Mouse (Mus musculus) gastrocnemius, postnatal 36 days (tissue): Measurements from ENCODE around the gene Slc25a22. TPM values are rescaled to one million over a fixed set of nuclear protein-coding genes. Genes with fewer than 3 reads are reported as not detected.
"Not testable (repeated sequence)": the region's sequence is repeated elsewhere in the genome, so short reads cannot be mapped to it uniquely, and the experiment has no call there.

Experiments used
- DNase-seq, 2 experiments: peaks; one replicate each; pipeline ENCODE4 v3.0.0; 2022
- intact Hi-C: fragments of 180-260 bp; cut with DNase I; formaldehyde crosslinking; loops from one replicate; pipeline ENCODE4 v1.15.1; 2025
- total RNA-seq, 2 experiments: library from RNA; stranded (reverse); gene quantifications; 2 replicates each; pipeline ENCODE4 v1.2.3; 2021

The Slc25a22 gene
- total RNA-seq, 2 experiments from 2014 or later: 15.6 to 38.4 TPM

DNA sequence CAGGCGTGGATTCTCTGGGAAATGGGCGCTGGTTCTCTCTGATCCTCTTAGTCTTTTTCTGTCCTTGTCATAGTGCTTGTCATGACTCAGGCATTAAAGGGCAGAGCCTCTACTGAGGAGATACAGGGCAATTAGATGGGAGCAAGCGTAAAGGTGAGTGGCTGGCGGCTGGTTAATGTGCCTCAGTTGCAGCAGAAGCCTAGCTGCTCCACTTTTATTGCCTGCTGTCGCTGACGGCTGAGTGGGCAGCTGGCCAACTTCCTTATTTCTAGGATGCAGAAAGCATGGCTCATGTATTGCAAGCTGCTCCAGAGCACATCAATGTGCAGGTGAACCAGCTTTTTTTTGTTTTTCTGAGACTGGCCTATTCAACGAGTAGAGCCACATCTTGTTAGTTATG is 18.7 kb downstream of the Slc25a22 start:
- DNase-seq: peak in 1 of 2 experiments; percentile 7
- intact Hi-C loops: no loop called here

DNA sequence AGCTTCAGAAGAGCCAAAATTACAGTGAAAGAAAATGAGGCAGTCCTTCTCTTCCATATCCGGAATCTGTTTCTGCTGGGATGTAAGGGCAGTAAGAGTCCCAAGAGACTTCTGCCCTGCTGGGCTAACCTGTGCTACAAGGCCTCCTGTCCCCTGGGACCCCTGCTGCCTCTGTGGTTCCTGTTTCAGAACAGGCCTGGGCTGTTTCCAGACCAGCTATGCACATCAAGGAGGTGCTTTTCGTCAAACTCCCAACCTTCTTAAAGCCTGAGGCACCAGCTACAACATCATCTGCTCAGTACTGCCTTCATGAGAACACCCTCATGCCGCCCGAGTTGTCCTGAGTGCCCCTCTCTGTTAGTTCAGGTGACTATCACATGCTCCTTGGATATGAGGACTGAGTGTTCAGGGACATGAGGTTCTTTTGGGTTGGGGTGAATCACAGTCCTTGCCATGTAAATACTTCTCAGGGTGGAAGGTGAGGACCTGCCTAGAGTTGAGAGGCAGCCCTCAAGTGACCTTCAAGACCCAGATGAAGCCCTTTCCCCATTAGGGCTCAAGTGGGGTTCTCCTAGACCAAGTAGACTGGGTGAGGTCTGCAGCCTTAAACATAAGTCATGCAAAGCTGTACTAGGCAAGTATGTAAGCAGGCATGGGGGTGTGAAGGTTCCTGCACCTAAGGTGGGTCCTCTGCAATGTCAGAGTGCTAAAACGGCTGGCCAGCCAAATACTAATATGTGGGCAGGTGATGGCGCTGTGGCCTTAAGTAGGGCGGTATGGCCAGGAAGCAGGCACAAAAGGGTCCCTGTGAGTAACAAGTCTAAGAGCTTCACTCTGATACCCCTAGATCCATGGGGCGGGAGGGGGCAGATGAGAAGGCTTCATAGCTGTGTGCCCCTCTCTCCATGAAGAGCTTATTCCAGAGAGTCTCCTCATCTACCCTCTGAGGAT is 19.7 kb downstream of the Slc25a22 start:
- intact Hi-C loops: no loop called here

DNA sequence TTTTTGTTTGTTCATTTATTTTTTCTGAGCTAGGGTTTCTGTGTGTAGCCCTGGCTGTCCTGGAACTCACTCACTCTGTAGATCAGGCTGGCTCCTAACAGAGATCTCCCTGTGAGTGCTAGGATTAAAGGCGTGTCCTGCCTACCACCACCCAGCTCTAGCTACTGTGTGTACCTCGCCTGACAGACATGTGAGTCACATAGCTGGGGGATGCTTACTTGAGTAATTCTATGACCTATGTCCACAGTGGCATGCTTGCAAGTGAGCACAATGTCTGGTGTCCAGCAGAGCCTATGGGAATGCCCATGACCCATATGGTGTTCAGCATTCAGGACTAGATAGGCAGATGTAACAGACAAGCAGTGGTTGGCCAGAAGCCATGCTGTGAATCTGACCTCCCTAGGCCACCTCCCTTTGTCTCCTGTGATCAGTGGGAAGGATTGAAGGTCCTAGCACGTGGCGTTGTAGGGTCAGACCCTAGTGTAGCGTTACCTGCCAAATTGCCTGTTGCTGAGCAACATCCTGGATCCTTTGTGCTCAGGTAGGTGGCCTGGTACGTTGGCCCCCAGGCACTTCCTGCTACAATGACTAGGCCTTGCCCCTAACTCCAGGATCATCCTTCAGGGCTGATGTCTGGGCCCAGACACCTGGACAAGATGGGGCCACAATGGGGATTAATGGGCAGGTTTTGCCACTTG is 21.4 kb downstream of the Slc25a22 start:
- intact Hi-C loops: no loop called here
- DNase-seq: no peak

More for the DNA sequence above, 19.7 kb downstream of the Slc25a22 start:
- DNase-seq: no peak

DNA sequence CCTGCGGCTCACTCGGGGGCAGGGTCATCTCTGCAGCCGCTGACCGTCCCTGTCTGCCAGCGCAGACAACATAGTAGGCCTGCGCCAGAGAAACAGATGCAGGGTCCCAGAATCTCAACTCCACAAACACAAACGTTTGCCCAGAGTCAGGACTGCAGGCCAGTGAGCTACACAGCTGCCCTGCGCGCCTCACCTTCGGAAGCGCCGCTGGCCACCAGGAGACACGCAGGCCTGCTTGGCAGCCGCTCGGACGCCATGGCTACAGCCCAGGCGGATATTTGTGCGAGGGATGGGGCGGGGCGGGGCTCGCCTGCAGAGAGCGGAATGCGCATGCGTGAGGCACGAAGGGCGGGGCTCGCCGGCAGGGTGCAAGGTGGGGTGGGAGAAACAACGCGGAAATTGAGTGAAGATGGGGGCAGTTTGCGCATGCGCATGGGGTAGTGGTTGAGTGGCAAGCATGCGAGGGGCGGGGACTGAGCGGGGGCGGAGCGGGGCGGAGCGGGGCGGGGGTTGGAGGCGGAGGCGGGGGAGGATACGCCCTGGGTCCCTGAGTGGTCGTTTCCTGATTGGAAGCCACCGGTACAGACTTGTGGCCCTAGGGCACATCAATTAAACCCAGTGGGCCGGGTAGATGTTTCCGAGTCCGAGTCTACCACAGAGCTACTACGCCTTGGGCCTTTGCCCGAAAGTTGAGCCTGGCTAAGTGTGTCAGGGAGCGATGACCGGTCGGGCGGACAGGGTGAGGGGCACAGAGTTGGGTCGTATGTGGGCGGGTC is 23.7 kb downstream of the Slc25a22 start, which contains the start of gene Gatd1:
Gatd1 (minus strand) TSS at position 328 of the 776 bp plus-strand sequence.
- DNase-seq: peak; percentile 98 to 100
- intact Hi-C loops: no loop called here

DNA sequence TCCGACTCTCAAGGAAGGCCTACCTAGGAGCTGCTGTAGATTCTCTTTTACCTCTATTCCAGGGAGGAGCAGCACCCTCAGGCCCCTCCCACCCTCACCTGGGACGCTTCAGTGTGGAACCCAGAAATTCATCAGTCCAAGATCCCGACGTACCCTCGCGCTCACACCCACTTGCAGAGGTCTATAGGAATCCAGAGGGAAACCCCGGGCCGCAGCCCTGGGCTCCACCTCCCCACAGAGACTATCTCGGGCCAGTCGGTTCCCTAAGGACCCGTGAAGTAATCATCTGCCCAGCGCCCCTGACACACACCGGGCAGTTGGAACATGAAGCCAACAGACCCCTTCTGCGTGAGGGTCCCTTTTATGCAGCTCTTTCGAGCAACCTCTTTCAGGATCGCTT is 24.4 kb downstream of the Slc25a22 start:
- no peak for DNase-seq
- intact Hi-C loops: no loop called here

DNA sequence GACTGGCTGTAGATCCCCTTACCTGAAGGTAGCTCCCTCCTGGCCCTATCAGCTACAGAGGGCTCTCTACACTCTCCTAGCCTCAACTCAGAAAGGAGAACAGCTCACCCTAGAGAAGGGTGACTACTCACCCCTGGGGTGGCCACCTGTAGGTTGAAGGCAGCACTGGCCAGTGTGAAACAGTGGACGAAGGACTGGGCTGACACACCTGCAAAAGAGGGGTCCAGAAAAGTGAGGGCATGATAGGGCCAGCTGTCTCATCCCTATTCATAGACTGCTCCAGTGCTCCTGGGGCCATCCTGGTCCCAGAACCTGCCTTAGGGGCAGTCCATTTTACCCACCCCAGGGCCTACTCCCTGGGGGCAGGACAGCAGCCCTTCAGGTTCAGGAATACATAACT is 26.0 kb downstream of the Slc25a22 start:
- intact Hi-C loops: no loop called here
- DNase-seq: no peak

DNA sequence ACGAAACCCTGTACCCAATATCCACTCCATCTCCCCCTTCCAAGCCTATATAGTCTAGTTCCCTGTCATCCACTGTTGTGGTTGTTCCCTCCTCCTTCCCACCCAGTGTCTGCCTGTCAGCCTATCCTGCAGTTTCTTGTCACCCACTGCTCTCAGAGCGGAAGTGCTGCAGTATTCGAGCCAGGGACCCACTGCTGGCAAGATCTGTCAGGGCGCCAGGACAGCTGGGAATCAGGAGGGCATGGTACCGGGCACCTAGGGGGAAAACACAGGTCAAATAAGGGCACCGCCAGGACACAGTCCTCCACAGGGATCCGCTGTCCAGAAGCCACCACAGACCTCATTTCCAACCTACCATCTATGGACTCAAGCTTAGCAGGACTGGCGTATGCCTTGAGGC is 27.1 kb downstream of the Slc25a22 start:
- intact Hi-C loops: no loop called here
- no peak for DNase-seq

DNA sequence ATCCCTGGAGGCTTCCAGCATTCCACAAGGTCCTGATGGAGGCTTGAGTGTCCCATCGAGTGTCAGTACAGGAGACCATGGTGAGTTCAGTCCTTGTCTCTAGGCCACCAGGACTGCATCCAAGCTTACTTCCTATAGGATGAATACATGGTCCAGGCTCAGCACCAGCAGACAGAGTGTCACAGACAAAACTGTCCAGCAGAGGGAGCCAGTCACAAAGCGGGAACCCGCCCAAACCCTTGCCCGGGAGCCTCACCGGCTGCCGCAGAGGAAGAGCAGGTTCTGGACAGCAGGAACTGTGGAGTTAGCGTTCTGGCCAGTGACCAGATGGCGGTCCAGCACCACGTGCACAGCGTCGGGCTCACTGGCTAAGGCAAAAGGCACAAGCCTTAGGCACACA is 28.9 kb downstream of the Slc25a22 start:
- peak; percentile 74 to 81 for DNase-seq
- intact Hi-C loops: loop anchor here (2.0 kb wide), 1 partner anchor 30 kb away; no protein-coding TSS in a partner anchor

DNA sequence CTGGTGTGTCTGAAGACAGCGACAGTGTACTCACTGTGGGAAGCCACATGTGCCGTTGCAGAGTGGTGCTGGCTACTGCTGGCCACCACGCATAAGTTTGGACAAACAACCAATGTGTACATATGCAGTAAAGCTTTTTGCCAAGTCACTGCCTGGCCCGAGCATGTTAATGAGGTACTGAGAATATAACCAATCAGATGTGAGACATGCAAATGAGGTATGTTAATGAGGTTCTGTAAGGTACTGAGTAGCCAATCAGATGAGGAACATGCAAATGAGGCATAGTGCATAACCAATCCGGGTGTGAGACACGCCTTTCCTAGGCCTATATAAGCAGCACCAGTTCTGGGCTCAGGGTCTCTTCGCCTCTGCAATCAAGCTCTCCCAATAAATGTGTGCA is 30.0 kb downstream of the Slc25a22 start:
- DNase-seq: not testable (repeated sequence)
- intact Hi-C loops: loop anchor here (2.0 kb wide), 1 partner anchor 31 kb away; no protein-coding TSS in a partner anchor

DNA sequence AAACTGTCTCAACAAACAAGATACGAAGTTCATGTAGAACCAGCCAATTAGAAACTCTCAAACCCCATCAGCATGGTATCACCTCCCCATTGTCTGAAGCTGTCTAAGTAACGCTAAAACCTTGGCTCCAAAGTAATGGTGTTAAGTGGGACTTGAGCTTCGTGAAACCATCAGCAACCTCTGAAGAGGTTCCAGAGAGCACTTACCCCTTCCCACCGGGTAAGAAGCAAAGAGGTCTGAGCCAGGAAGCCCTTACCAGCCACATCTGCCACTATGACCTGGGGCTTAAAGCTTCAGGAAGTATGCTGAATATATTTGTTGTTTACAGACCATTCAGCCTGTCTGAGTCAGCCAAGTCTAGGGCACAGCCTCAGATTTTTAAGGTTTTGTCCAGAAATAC is 32.2 kb downstream of the Slc25a22 start:
- intact Hi-C loops: no loop called here

DNA sequence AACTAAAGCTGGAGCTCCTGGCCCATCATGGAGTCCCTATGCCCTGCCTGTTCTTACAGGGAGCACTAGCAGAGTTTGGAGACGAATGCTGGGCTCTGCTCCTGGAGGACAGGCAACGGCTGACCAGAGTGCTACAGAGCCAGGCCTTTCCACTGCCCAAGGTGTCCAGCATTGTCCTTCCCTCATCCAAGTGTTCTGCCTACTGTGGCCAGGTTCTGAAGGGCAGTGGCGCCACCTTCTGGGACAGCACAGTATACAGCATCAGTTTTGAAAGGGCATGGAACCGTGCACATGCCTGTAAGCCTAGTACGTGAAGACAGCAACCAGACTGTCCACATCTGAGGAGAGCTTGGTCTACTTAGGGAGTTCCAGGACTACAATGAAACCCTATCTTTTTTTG is 34.4 kb downstream of the Slc25a22 start:
- intact Hi-C loops: loop anchor here (5.0 kb wide), 1 partner anchor 124 kb away; no protein-coding TSS in a partner anchor

More for the DNA sequence above, 32.2 kb downstream of the Slc25a22 start:
- DNase-seq: no peak

DNA sequence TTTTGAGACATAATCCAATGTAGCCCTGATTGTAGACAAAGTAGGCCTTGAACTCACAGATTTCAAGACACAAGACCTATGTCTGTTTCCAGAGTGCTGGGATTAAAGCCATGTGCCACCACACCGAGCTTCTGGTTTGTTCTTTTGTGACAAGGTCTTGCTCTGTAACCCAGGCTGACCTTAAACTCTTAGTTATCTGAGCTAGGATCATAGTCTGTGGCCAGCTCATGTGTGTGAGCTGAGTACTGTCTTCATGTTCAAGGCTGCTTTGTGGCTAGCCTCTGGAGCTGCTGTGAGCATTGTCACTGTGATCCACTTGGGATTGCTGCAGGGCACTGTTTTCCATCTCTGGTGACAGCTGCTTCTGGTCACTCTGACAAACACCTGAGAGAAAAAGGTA is 42.3 kb downstream of the Slc25a22 start:
- no peak for DNase-seq
- intact Hi-C loops: no loop called here

More for the DNA sequence above, 34.4 kb downstream of the Slc25a22 start:
- peak; percentile 36 to 40 for DNase-seq

DNA sequence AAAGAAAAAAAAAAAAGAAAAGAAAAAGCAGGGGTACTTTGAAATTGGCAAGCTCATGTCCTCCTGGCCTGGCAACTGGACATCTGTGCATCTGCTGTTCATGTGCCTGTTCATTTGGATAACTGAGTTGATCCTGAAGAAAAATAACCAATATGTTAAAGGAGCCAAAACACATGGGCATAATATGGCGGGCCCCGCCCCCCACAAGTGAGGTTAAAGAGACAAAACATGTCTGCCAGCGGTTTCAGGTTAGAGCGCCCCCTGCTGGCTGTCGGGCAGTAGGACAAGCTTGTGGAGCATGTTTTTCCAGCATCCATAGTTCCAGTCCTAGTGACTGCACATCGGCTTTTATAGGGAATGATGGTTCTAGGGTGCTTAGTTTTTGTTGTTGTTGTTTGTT is 42.9 kb downstream of the Slc25a22 start:
- intact Hi-C loops: no loop called here
- DNase-seq: peak; percentile 32 to 38

DNA sequence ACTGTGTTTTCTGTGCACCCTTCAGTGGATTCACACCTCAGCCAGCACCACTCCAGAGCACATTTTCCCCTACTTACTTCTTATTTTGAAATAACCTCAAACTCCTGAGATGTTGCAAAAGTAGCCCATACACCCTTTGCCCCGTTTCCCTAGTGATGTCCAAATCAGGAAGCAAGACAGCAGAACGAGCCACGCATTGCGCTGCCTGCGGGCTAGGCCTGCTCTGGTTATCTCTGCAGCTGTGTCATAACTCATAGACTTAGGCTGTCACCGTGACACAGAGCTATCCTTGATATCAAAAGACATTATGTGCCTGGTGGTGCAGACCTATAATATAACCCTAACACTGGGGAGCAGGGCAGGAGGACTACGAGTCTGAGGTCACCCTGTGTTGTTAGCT is 43.5 kb downstream of the Slc25a22 start:
- no peak for DNase-seq
- intact Hi-C loops: no loop called here

DNA sequence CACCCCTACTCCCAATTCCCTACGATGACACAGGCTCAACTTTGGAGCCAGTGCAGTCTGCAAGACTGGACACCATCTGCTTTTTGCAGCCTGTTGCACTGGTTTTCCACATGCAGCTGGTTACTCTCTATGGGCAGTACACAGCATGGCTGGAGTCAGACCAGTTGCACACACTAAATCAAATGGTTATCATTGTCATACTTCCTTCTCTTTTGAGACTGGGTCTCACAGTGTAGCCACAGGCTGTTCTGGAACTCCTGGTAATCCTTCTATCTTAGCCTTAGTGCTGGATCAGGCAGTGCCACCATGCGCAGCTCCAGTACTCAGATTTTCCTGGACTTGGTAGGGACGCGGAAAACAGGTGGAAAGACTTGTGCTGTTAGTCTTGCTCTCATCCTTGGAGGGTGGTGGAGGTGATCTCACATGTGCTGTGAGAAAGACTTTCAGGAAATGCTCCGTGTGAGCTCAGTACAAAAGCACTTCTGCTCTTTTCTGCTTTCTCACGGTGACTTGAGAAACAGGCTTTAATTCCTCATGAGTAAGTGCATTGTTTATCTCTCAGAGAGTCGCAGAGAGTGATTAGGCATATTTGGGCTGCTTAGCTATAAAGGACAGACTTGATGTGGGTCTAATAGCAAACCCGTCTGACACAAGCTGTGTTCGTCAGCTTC is 45.0 kb downstream of the Slc25a22 start:
- intact Hi-C loops: no loop called here
- DNase-seq: no peak

DNA sequence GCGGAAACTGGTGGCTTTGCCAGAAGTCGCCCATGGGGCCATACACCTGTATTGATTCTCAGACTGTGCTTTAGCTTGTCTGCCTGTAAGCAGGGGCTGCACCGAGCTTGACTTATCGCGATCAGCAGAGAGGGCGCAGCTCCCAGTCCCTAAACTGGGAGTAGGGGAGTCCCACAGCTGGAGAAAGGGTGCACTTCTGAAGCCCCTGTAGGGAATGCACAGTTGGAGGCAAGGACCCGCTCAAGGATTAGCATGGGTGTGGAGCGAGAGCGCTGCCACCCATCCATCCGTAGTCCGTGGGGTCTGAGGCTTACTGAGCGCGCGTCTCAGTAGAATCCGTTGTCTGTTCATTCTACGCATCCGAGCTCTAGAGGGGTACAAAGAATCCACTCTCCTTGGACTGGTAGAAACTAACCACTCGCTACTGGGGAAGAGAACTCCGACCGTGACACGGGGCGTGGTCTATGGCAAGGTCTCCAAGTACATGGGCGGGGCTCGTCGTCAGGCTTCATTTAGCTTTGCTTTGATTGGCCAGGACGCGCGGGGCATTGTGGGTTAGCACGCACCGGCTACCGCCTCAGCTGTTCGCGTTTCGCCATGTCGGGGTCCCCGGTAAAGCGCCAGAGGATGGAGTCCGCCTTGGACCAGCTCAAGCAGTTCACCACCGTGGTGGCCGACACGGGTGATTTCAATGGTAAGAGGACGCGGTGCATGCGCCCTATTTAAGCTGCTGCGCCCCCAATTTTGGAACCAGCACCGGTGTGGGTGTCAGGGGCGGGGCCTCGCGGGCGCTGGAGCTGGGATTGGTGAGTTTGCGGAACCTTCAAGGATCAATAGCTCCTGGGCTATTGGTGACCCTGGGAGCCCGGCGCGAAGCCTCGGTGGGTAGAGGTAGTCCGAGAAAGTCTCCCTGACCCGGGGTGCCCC is 45.8 kb downstream of the Slc25a22 start, which contains the start of gene Taldo1:
Taldo1 (plus strand) TSS at position 575 of the 927 bp plus-strand sequence.
- intact Hi-C loops: no loop called here
- peak; percentile 95 to 96 for DNase-seq

DNA sequence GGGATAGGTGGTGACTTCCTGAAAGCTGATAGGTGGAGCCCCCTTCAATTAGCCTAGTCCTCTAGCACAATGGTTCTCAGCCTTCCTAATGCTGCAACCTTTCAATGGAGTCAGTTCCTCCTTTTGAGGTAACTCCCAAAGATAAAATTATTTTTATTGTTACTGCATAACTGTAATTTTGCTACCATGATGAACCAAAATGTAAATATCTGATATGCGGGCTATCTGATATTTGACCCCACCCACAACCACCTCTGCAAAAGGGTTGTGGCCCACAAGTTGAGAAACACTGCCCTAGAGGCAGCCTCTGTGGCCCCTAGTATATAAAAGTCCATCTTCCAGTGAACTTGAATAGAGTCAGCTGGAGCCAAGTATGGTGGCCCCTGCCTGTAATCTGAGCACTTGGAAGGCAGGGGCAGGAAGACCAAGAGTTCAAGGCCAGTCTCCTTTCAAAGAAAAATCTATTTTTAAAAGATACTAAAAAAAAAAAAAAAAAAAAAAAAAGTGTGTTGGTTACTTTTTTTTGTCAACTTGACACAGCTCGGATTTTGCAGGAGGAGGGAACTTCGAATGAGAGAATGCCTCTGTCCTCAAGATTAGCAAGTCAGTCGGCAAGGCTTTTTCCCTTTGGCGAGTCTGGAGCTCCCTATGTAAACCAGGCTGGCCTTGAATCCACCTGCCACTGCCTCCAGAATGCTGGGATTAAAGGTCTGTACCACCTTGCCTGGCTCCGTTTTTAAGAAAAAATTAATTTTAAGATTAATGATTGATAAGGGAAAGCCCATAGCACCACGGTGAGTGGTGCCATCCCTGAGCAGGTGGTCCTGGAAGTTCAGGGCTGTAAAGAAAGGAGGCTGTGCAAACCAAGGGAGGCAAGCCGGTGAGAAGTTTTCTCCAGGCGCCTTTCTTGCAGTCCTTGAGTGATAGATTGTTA is 47.1 kb downstream of the Slc25a22 start:
- DNase-seq: no peak
- intact Hi-C loops: no loop called here
